Mouse (Mus musculus) v-Abl transformed pro-B cells (cell line): Measurements from ENCODE around the gene Calca.
"Not testable (repeated sequence)": the region's sequence is repeated elsewhere in the genome, so short reads cannot be mapped to it uniquely, and the experiment has no call there.

Experiments used
- in situ Hi-C, 2 experiments: fragments of 400-800 bp; cut with MboI; formaldehyde crosslinking; loops; one replicate each; pipeline ENCODE4 v1.15.1; 2025; ENCODE audit not compliant: unreplicated experiment in 2 of 2

Calca gene

GRCm38 (mm10) chr7:114636102-114636501 is at the start of gene Calca:
TSS of gene Calca (minus strand) at chr7:114636357.
- in situ Hi-C loops, result loop anchor here (5.0 to 25.0 kb wide), 4 partner anchors 131 to 574 kb away; partner anchors contain the start of gene Psma1 (in 2 of the 2)

GRCm38 (mm10) chr7:114672697-114673096 is 36.5 kb upstream of the Calca start:
- in situ Hi-C loops, result no loop called here

- in situ Hi-C loops, result no loop called here
Observed at GRCm38 (mm10) chr7:114671405-114671804, 35.2 kb upstream of the Calca start.

DNA sequence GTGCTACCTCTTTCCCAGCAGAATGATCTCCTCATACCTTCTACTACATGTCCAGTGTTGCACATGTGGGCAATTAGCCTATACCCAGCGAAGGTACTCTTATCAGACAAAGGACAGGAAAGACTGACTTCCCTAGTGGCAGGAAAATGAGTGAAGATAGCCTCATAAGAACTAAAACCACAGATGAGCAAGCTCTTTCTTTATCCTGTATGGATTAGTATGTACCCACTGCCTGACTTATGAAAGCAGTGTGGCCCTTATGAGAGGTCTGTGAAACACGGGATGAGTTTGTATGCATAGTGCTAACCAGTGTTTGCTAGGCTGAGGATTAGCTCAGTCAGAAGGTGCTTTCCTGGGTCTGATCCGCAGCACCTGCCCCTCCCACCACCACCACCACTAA is 13.6 kb upstream of the Calca start:
- in situ Hi-C loops, result loop anchor here in 1 of 2 experiments (25.0 kb wide), 1 partner anchor 587 kb away; no protein-coding TSS in a partner anchor

GRCm38 (mm10) chr7:114648791-114649190 is 12.6 kb upstream of the Calca start:
- in situ Hi-C loops, result loop anchor here in 1 of 2 experiments (25.0 kb wide), 1 partner anchor 586 kb away; no protein-coding TSS in a partner anchor

DNA sequence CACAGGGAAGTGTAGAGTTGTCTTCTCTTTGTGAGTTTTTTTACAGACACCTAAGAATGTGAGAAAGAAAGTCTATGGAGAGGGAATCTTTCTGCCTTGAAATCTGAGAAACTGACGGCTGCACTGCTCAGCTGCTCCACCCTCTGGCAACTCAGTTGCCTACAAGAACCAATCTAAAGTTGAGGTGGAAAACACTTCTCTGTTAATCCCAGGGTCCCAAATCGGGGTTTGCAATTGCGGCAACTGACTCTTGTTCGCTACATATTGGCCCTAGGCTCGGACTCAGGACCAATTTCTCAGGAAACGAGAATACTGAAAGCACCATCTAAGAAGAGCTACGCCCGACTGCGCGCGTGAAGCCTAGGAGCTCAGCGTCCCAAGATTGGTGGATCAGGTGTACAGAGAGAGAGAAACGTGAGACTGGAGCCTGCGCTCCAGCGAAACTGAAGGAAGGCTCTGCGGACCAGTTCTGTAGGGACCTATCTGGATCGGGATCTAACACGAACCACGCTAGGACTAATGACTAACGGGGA is 522 bp downstream of the Calca start:
- in situ Hi-C loops, result loop anchor here (5.0 to 25.0 kb wide), 4 partner anchors 131 to 573 kb away; partner anchors contain the start of gene Psma1 (in 2 of the 2)

DNA sequence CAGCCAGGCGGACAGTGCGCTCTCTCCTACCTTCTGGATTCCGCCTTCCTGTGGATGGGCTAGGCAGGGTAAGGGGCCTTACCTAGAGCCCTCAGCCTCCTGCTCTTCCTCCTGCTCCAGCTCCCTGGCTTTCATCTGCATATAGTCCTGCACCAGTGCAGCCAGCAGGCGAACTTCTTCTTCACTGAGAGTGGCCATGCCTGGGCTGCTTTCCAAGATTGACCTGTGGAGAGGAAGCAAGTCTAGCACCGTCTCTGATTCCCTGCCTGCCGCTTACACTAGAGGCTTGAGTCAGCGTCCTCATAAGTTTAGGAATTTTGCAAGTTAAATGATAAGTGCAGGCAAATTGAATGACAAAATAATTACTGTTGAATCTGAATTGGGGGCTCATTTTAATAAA is 1.8 kb downstream of the Calca start:
- in situ Hi-C loops, result loop anchor here (10.0 to 25.0 kb wide), 3 partner anchors 130 to 572 kb away; partner anchors contain the start of gene Psma1 (in 1 of the 2)

DNA sequence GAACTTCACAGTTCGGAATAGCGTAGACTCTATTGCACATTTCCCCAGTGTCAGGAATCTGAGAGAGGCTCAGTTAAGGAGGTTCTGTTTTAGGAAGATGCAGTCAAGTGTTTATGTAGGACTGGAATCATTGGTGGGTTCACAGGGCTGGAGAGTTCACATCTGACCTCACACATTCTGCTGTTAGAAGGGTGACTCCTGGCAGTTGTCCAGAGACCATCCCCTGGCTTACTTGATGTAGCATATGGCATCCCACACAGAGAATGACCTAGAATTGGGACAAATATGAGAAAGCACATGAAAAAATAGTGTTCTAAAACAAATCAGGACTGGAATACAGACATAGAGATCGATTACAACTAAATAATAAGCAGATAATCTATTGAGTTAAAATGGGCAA is 10.2 kb downstream of the Calca start:
- in situ Hi-C loops, result loop anchor here in 1 of 2 experiments (25.0 kb wide), 1 partner anchor 564 kb away; no protein-coding TSS in a partner anchor

GRCm38 (mm10) chr7:114616759-114617158 is 19.4 kb downstream of the Calca start:
- in situ Hi-C loops, result no loop called here

- in situ Hi-C loops, result not testable (repeated sequence)
Observed at GRCm38 (mm10) chr7:114594391-114594790, 41.8 kb downstream of the Calca start.

DNA sequence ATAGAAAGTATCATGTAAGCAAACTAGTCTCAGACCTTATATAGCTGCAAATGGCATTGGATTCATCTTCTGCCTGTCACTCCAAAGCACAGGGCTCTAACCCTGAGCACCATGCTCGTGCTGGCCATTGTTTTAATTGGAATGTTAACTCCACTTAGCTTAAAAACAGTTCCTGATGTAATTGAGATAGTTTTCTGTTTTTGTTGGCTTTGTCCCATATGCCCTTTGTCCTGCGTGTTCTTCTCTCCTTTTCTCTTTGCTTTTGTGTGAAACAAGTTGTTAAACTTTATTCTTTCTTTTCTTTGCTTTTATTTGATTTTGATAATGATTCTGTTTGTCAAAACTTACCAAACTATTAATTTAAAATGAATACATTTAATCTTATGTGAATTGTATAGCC is 53.7 kb downstream of the Calca start:
- in situ Hi-C loops, result no loop called here
